Mouse (Mus musculus): ENCODE results near the gene Klhl5.

DNA sequence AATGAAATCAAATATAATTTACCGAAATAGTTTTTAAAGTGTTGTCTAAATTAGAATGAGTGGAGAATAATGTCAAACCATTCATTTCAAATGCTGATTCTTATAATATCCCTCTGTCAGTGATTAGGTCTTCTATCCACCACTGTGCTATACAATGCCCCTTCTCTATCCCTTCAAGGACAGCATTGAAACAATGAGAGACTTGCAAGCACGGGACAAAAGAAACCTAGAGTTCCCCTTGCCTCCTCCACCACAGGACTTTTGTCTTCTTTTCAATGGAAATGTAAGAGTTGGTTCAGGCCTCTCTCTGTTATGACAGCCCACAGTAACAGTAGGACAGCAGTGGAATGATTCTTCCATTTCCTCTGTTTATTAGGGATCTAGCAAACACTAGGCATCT is 44.1 kb upstream of the Klhl5 start:
- no peak for TF ChIP-seq EP300 (IDR thresholded peaks at IDR 0.05; ENCODE audit: low read depth)
- no peak for TF ChIP-seq CTCF (IDR thresholded peaks at IDR 0.05; ENCODE audit: low read depth)
